Mouse (Mus musculus) limb, embryonic 14.5 days (tissue): ENCODE measurements around the gene Uroc1. TPM values are rescaled to one million over a fixed set of nuclear protein-coding genes. Genes with fewer than 3 reads are reported as not detected.

Experiments used
- ATAC-seq: fragments of 200-750 bp; cut with Nextera tagmentation; 2 replicates; pipeline ENCODE4 v1.8.0; 2017; ENCODE audit warnings: low read depth, moderate number of reproducible peaks, moderate TSS enrichment; ENCODE audit not compliant: low FRiP score
- DNase-seq: peaks from one replicate; pipeline ENCODE4 v3.0.0-alpha.2; 2015; ENCODE audit warnings: low spot score
- H3K27ac ChIP-seq: fragments of 300-500 bp; sonication (generic); replicated peaks from 2 replicates; pipeline ENCODE4 v1.5.1; 2014; ENCODE audit warnings: low read depth, mild to moderate bottlenecking, low read length, moderate library complexity, mixed read lengths
- H3K27me3 ChIP-seq: fragments of 300-500 bp; sonication (generic); 2 replicates; pipeline ENCODE4 v1.6.1; 2014; ENCODE audit warnings: low read length, mixed read lengths; ENCODE audit not compliant: control insufficient read depth, insufficient read depth
- H3K36me3 ChIP-seq: fragments of 300-500 bp; sonication (generic); 2 replicates; pipeline ENCODE4 v1.6.1; 2014; ENCODE audit warnings: mild to moderate bottlenecking, low read length, moderate library complexity, mixed read lengths; ENCODE audit not compliant: control insufficient read depth, insufficient read depth
- H3K4me1 ChIP-seq: fragments of 300-500 bp; sonication (generic); 2 replicates; pipeline ENCODE4 v1.6.1; 2014; ENCODE audit warnings: antibody characterized with exemption, low read length, mixed read lengths; ENCODE audit not compliant: control insufficient read depth, insufficient read depth
- H3K4me2 ChIP-seq: fragments of 300-500 bp; sonication (generic); replicated peaks from 2 replicates; pipeline ENCODE4 v1.6.1; 2014; ENCODE audit warnings: low read depth, mild to moderate bottlenecking, low read length, moderate library complexity; ENCODE audit not compliant: severe bottlenecking
- H3K4me3 ChIP-seq: fragments of 300-500 bp; sonication (generic); replicated peaks from 2 replicates; pipeline ENCODE4 v1.5.1; 2014; ENCODE audit warnings: low read length
- H3K9ac ChIP-seq: fragments of 300-500 bp; sonication (generic); 2 replicates; pipeline ENCODE4 v1.6.1; 2014; ENCODE audit warnings: mild to moderate bottlenecking, low read depth, low read length, moderate library complexity; ENCODE audit not compliant: severe bottlenecking
- H3K9me3 ChIP-seq: fragments of 300-500 bp; sonication (generic); 2 replicates; pipeline ENCODE4 v1.6.1; 2016; ENCODE audit warnings: low read length; ENCODE audit not compliant: control insufficient read depth
- POLR2A ChIP-seq: fragments of 200-500 bp; IDR thresholded peaks from 2 replicates; pipeline ENCODE4 v1.8.0; 2012; ENCODE audit warnings: inconsistent platforms, mild to moderate bottlenecking, moderate library complexity, borderline replicate concordance; ENCODE audit not compliant: insufficient read depth, insufficient read length; ENCODE audit errors: extremely low read depth
- WGBS: fragments of 180-500 bp; shearing (Covaris S2); extraction: QIAGEN DNeasy Blood & Tissue Kit; methylation state at CpG from one replicate; pipeline ENCODE4 v1.1.7; 2014; 5-methylcytosine and 5-hydroxymethylcytosine counted together
- polyA plus RNA-seq, 2 experiments: library from polyadenylated mRNA; depleted of rRNA in 1 of 2; stranded (reverse) in 1 of 2; unstranded in 1 of 2; fragments of >200 nt; fragmentation: Nextera tagmentation in 1 of 2; extraction: Ambion mirVana in 1 of 2; gene quantifications; 2 replicates each; pipeline versions ENCODE4 v1.2.1 to v1.2.3; 2012 to 2014

Gene Uroc1
- polyA plus RNA-seq (2012; rRNA removed): 0.04 and 0.06 TPM in 2 replicates
- polyA plus RNA-seq (2014; fragmentation: Nextera tagmentation; extraction: Ambion mirVana): 0.08 and 0.12 TPM in 2 replicates

- no peaks in the 10 kb centered on the region for H3K4me1 ChIP-seq
- ATAC-seq (no peak), DNase-seq (no peak)
- H3K9me3 ChIP-seq: no peaks in the 10 kb centered on the region
- no peak within 1 kb of the TSS for H3K4me3 ChIP-seq
- 83% methylated on average over 7 of the region's 7 CpGs for WGBS
- H3K27ac ChIP-seq: no peak within 1 kb of the TSS
- no peak within 1 kb of the TSS for H3K4me2 ChIP-seq
- no peak for TF ChIP-seq POLR2A
- H3K27me3 ChIP-seq: no peaks in the 10 kb centered on the region
- H3K36me3 ChIP-seq: no peaks in the 10 kb centered on the region
- no peak within 1 kb of the TSS for H3K9ac ChIP-seq
Observed at GRCm38 (mm10) chr6:90332561-90333425, at the start of gene Uroc1. Gene Uroc1, plus strand, starts transcription at chr6:90333284.

DNA sequence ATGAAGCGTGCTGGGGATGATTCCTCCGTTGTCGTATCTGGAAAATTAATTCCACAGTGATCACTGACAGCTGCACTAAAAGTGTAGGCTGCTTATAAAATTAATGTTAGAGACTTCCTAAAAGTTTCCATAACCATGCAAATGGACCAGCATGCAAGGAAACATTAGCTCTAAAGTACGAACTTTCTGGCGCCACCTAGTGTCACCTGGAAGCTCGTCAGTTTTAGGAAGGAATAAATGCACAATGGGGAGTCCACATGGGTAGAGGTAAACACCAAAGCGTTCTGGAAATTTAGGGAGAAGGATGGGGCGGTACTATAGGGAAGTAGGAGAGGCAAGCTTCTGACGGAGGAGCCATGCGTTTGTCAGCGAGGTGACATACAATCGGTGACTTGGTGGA, 44.8 kb upstream of the Uroc1 start:
- H3K36me3 ChIP-seq: no peaks in the 10 kb centered on the region
- H3K9ac ChIP-seq: no peak overlapping the region
- no peaks in the 10 kb centered on the region for H3K27me3 ChIP-seq
- 54% methylated on average over 12 of the region's 12 CpGs for WGBS
- H3K4me3 ChIP-seq: no peak overlapping the region
- ATAC-seq: no peak
- TF ChIP-seq POLR2A: no peak
- H3K4me1 ChIP-seq: no peaks in the 10 kb centered on the region
- no peak overlapping the region for H3K4me2 ChIP-seq
- H3K9me3 ChIP-seq: no peaks in the 10 kb centered on the region
- peak; percentile 7 for DNase-seq
- H3K27ac ChIP-seq: no peak overlapping the region

DNA sequence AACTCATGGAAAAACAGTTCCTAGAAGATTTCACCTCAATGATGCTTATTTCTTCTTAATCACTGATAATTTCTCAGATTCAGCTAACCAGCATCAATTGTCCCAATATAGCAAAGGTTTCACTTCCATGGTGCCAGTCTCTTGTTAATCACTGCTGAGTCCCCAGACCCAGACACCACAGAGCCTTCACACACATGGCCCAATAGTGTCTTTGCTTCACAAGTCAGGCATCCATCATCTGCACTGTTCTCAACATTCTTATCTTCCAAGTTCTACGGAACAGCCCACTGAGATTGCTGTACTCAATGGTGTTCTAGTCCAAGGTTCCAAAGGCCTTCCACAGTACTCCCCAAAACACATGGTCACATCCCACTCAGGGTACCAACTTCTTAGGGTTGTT, 32.2 kb upstream of the Uroc1 start, which contains the start of gene BC048671:
Gene BC048671 (plus strand): TSS at position 301 of the 400 bp plus-strand sequence.
- Histone ChIP-seq H3K4me3 (no peak within 1 kb of the TSS), H3K9ac (no peak within 1 kb of the TSS), H3K4me1 (no peaks in the 10 kb centered on the region), H3K9me3 (no peaks in the 10 kb centered on the region), H3K27me3 (no peaks in the 10 kb centered on the region), H3K4me2 (no peak within 1 kb of the TSS), H3K36me3 (no peaks in the 10 kb centered on the region), H3K27ac (no peak within 1 kb of the TSS)
- no peak for DNase-seq
- no peak for ATAC-seq
- 85% methylated on average over 1 of the region's 1 CpGs for WGBS
- TF ChIP-seq POLR2A: no peak

DNA sequence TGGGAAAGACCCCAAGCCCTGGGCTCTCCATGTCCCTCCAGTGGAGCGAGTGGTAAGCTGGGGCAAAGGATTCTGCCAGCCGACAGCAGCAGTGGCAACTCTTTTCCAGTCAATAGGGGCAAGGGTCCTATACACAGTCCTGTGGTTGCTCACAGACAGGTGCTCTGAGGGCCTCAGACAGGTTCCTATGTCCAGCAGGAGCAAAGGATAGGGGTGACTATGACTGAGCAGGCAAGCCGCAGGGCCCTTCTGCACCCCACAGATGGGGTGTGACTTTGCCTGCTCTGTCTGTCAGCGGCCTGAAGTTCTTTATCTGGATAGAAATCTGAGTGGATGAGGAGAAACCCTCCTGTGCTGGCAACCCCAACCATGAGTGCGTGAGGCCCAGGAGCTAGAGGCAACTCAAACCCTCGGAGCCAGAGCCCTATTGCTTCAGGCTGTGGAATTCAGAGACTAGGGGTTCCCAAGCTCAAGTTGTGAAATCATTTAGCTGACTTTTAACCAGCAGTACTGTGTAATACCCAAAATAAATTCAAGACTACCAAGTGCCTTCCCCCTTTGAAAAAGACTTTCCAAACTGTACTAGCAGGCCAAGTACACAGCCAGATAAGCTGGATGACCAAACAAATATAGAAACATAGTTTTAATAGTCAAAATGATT, 26.6 kb upstream of the Uroc1 start:
- no peak for TF ChIP-seq POLR2A
- no peak overlapping the region for H3K4me3 ChIP-seq
- no peak overlapping the region for H3K27ac ChIP-seq
- H3K27me3 ChIP-seq: no peaks in the 10 kb centered on the region
- 75% methylated on average over 6 of the region's 6 CpGs for WGBS
- no peak for DNase-seq
- no peak overlapping the region for H3K4me2 ChIP-seq
- no peaks in the 10 kb centered on the region for H3K36me3 ChIP-seq
- H3K9me3 ChIP-seq: peaks cover 4% of the 10 kb centered on the region; the same call in 1 of the 2 replicates
- no peak for ATAC-seq
- H3K9ac ChIP-seq: no peak overlapping the region
- H3K4me1 ChIP-seq: no peaks in the 10 kb centered on the region

DNA sequence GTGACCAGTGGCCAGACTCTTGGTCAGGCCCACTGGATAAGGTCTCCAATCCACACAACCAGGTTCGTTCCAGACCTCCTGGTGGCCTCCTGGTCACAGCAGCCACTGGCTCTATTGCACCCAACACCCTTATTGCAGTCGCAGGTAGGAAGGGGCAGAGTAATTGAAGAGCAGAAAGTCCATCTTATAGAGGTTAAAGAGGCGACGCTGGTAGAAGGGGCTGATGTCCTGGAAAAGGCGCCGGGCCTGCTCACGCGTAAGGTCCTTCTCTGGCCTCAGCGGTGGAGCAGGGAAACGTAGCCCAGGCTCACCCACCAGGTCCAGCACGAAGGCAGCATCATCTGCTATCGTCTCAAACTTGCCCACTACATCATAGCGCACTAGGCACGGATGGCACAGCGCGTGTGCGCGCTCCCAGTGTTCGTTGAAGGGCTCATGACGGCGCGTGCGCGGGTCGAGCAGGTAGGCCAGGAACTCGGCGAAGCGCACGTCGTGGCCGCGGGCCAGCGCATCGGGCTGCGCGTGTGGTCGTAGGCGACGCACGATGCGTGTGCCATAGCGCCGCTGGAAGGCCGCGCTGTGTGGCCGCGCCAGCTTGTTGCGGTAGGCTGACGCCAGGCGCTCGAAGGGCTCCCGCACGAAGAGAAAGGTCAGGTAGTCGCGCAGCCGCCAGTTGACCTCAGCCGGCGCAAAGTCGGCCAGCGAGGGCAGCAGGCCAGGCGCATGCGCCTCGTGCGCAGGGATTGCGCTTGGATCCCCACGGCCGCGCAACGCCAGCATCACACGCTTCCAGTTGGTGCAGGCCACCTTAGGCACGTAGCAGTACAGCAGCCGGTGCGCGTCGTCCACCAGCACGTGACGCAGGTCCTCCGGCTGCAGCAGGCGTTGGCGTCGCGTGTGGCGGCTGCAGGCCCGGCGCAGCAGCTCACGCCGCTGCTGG, 24.0 kb upstream of the Uroc1 start:
- Histone ChIP-seq H3K36me3 (no peaks in the 10 kb centered on the region), H3K4me3 (no peak overlapping the region), H3K9ac (no peak overlapping the region), H3K4me2 (no peak overlapping the region), H3K27ac (no peak overlapping the region), H3K4me1 (no peaks in the 10 kb centered on the region), H3K27me3 (no peaks in the 10 kb centered on the region), H3K9me3 (peaks cover 4% of the 10 kb centered on the region; the same call in 1 of the 2 replicates)
- no peak for ATAC-seq
- no peak for DNase-seq
- no peak for TF ChIP-seq POLR2A
- 84% methylated on average over 83 of the region's 87 CpGs for WGBS
